ENCODE assay signal across 10 mouse cellular contexts in genomic region chr13:54792259-54793230, GRCm38 (mm10). TPM values are rescaled to one million over a fixed set of nuclear protein-coding genes. Genes with fewer than 3 reads are reported as not detected.
DNase-seq lines count a peak whose midpoint lies in the region; ATAC-seq and TF ChIP-seq lines count a peak whose summit lies in the region.
"Had no signal": no experiment of that assay in that cellular context is flagged by ENCODE, and none has a peak within 500 bp of the region (broad histone marks: within the 10 kb centered on the region; RNA-seq: fewer than 3 reads in every experiment).

No protein-coding gene starts in this region.

- H3K4me3 ChIP-seq in forebrain, postnatal 0 days (ENCODE audit: low read depth, low read length): no peak overlapping the region
- H3K4me3 ChIP-seq in forebrain, embryonic 10.5 days: no peak overlapping the region
- no peak overlapping the region for H3K4me3 ChIP-seq in hindbrain, embryonic 14.5 days (replicated peaks; ENCODE audit: low read length)

- H3K4me2 ChIP-seq in forebrain, postnatal 0 days (ENCODE audit: low read depth): no peak overlapping the region
- H3K4me2 ChIP-seq in hindbrain, embryonic 14.5 days (replicated peaks): no peak overlapping the region
- H3K4me2 ChIP-seq: heart, embryonic 11.5 days had no signal

- TF ChIP-seq CTCF in forebrain, postnatal 0 days (IDR thresholded peaks at IDR 0.05; ENCODE audit: low read depth): peak; percentile 38

- no peak for DNase-seq in forebrain, postnatal 0 days
- no peak for DNase-seq in forebrain, embryonic 10.5 days (ENCODE audit: extremely low spot score, low spot score)
- DNase-seq in lung, postnatal 10 days: peak; percentile 38
- DNase-seq in lung, postnatal 14 days: no peak
- DNase-seq in WW6 (ENCODE audit: low read depth, low spot score): peak; percentile 63
- peak; percentile 49 for DNase-seq in retina, postnatal 1 day
- no peak for DNase-seq in gastrocnemius, postnatal 36 days
- no peak for DNase-seq in hindbrain, embryonic 14.5 days (ENCODE audit: low spot score)

- no peaks in the 10 kb centered on the region for H3K27me3 ChIP-seq in forebrain, postnatal 0 days (ENCODE audit: insufficient read depth, low read length)
- H3K27me3 ChIP-seq in forebrain, embryonic 10.5 days (ENCODE audit: poor library complexity, severe bottlenecking): peaks cover 88% of the 10 kb centered on the region
- H3K27me3 ChIP-seq in hindbrain, embryonic 14.5 days (ENCODE audit: control insufficient read depth, insufficient read depth, low read length): peaks cover 29% of the 10 kb centered on the region

- H3K36me3 ChIP-seq in forebrain, postnatal 0 days (ENCODE audit: insufficient read depth): no peaks in the 10 kb centered on the region
- no peaks in the 10 kb centered on the region for H3K36me3 ChIP-seq in forebrain, embryonic 10.5 days (replicated peaks)
- no peaks in the 10 kb centered on the region for H3K36me3 ChIP-seq in hindbrain, embryonic 14.5 days (replicated peaks; ENCODE audit: control insufficient read depth, insufficient read depth)

- H3K27ac ChIP-seq in forebrain, postnatal 0 days (ENCODE audit: low read depth, low read length): no peak overlapping the region
- H3K27ac ChIP-seq in forebrain, embryonic 10.5 days: no peak overlapping the region
- no peak overlapping the region for H3K27ac ChIP-seq in hindbrain, embryonic 14.5 days

- H3K9ac ChIP-seq in forebrain, postnatal 0 days: no peak overlapping the region
- no peak overlapping the region for H3K9ac ChIP-seq in hindbrain, embryonic 14.5 days

- no peaks in the 10 kb centered on the region for H3K9me3 ChIP-seq in forebrain, postnatal 0 days (ENCODE audit: low read length)
- no peaks in the 10 kb centered on the region for H3K9me3 ChIP-seq in forebrain, embryonic 10.5 days
- no peaks in the 10 kb centered on the region for H3K9me3 ChIP-seq in hindbrain, embryonic 14.5 days (ENCODE audit: control insufficient read depth, low read length)

- 27% methylated on average over 21 of the region's 21 CpGs for WGBS in forebrain, postnatal 0 days
- 19% methylated on average over 21 of the region's 21 CpGs for WGBS in forebrain, embryonic 10.5 days
- 16% methylated on average over 21 of the region's 21 CpGs for WGBS in hindbrain, embryonic 14.5 days

- no peak for ATAC-seq in forebrain, postnatal 0 days
- no peak for ATAC-seq in hindbrain, embryonic 14.5 days (ENCODE audit: low FRiP score)

- H3K4me1 ChIP-seq in forebrain, postnatal 0 days (ENCODE audit: insufficient read depth): peaks cover 5% of the 10 kb centered on the region; the same call in 1 of the 2 replicates
- H3K4me1 ChIP-seq in forebrain, embryonic 10.5 days: peaks cover 34% of the 10 kb centered on the region
- peaks cover 12% of the 10 kb centered on the region; the same call in 1 of the 2 replicates for H3K4me1 ChIP-seq in hindbrain, embryonic 14.5 days (replicated peaks; ENCODE audit: control insufficient read depth, insufficient read depth, low read length)

- intact Hi-C loops in gastrocnemius, postnatal 36 days (cut with DNase I): no loop called here

RNA-seq across cellular contexts. Expression of gene Tspan17, which starts 3.4 kb away (rescaled TPM):
- total RNA-seq in forebrain, postnatal 0 days (2014; rRNA removed): 26.5 and 28.3 TPM in 2 replicates
- 44.2 and 61.1 TPM in 2 replicates for polyA plus RNA-seq in forebrain, postnatal 0 days (2015; fragmentation: Nextera tagmentation; extraction: Ambion mirVana)
- polyA plus RNA-seq in forebrain, embryonic 10.5 days (2016; fragmentation: Nextera tagmentation; extraction: Ambion mirVana): 7.9 and 9.5 TPM in 2 replicates
- total RNA-seq in gastrocnemius, postnatal 36 days (2021): 10 to 100 TPM; 16.3 to 23.4 TPM
- polyA plus RNA-seq in hindbrain, embryonic 14.5 days (2014; fragmentation: Nextera tagmentation; extraction: Ambion mirVana): 72.8 and 74.1 TPM in 2 replicates

RNA-seq across cellular contexts. Expression of gene Eif4e1b, which starts 8.7 kb away (rescaled TPM):
- total RNA-seq in forebrain, postnatal 0 days (2014; rRNA removed): not detected in 2 replicates
- polyA plus RNA-seq in forebrain, postnatal 0 days (2015; fragmentation: Nextera tagmentation; extraction: Ambion mirVana): not detected in 2 replicates
- not detected in 2 replicates for polyA plus RNA-seq in forebrain, embryonic 10.5 days (2016; fragmentation: Nextera tagmentation; extraction: Ambion mirVana)
- total RNA-seq in gastrocnemius, postnatal 36 days (2021): not detected
- polyA plus RNA-seq in hindbrain, embryonic 14.5 days (2014; fragmentation: Nextera tagmentation; extraction: Ambion mirVana): not detected in 2 replicates
- polyA plus RNA-seq: embryonic facial prominence, embryonic 14.5 days; heart, embryonic 11.5 days had no signal

RNA-seq across cellular contexts. Expression of gene Sncb, which starts 26.1 kb away (rescaled TPM):
- total RNA-seq in forebrain, postnatal 0 days (2014; rRNA removed): 32.7 and 38.1 TPM in 2 replicates
- polyA plus RNA-seq in forebrain, postnatal 0 days (2015; fragmentation: Nextera tagmentation; extraction: Ambion mirVana): 122 and 137 TPM in 2 replicates
- 1.1 and 1.8 TPM in 2 replicates for polyA plus RNA-seq in forebrain, embryonic 10.5 days (2016; fragmentation: Nextera tagmentation; extraction: Ambion mirVana)
- total RNA-seq in gastrocnemius, postnatal 36 days (2021): not detected
- polyA plus RNA-seq in hindbrain, embryonic 14.5 days (2014; fragmentation: Nextera tagmentation; extraction: Ambion mirVana): 78.0 and 103 TPM in 2 replicates

RNA-seq across cellular contexts. Expression of gene Gprin1, which starts 42.9 kb away (rescaled TPM):
- total RNA-seq in forebrain, postnatal 0 days (2014; rRNA removed): 213 and 219 TPM in 2 replicates
- 37.1 and 39.0 TPM in 2 replicates for polyA plus RNA-seq in forebrain, postnatal 0 days (2015; fragmentation: Nextera tagmentation; extraction: Ambion mirVana)
- 0.56 and 0.57 TPM in 2 replicates for polyA plus RNA-seq in forebrain, embryonic 10.5 days (2016; fragmentation: Nextera tagmentation; extraction: Ambion mirVana)
- not detected for total RNA-seq in gastrocnemius, postnatal 36 days (2021)
- 23.5 and 31.6 TPM in 2 replicates for polyA plus RNA-seq in hindbrain, embryonic 14.5 days (2014; fragmentation: Nextera tagmentation; extraction: Ambion mirVana)

Comparison
In these comparisons a context has a peak if more than half of its experiments do, and no peak if none do; other contexts are left out.
1. DNase-seq: peak in lung, postnatal 10 days (single experiment), WW6 (single experiment) and retina, postnatal 1 day (single experiment); none in forebrain, postnatal 0 days (single experiment), forebrain, embryonic 10.5 days (single experiment), lung, postnatal 14 days (single experiment), gastrocnemius, postnatal 36 days (0 of 2) and hindbrain, embryonic 14.5 days (single experiment).
2. RNA of gene Sncb, which starts 26.1 kb away (polyA plus RNA-seq): 122 to 137 TPM in forebrain, postnatal 0 days and 78.0 to 103 TPM in hindbrain, embryonic 14.5 days; 1.1 to 1.8 TPM in forebrain, embryonic 10.5 days; every median in the first group is over 10 times any median in the second.